Mouse (Mus musculus) thymus, postnatal 36 days (tissue): ENCODE data around the gene Carmil1.
"Not testable (repeated sequence)": the region's sequence is repeated elsewhere in the genome, so short reads cannot be mapped to it uniquely, and the experiment has no call there.

Experiments used
- DNase-seq, 2 experiments: peaks; one replicate each; pipeline ENCODE4 v3.0.0; 2022; ENCODE audit warnings: mixed read lengths in 2 of 2

Carmil1 gene

DNA sequence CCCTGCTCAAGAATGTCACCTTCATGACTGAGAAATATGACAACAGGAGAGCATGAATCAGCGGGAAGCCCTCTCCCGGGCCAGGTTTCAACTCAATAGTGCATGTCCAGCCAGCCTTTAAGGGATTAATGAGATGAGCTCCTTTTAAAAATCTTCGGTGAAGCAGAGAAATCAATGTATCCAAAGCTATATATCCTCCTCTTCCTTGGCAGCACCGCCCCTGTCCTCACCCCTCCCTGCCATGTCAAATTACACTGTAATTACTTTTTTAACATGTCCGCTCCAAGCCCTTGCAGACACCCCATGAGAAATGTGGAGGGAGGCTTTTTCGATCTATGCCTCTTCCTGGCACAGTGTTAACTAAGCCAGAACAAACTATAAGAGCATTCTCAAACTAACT, 129.3 kb downstream of the Carmil1 start:
- DNase-seq = no peak

DNA sequence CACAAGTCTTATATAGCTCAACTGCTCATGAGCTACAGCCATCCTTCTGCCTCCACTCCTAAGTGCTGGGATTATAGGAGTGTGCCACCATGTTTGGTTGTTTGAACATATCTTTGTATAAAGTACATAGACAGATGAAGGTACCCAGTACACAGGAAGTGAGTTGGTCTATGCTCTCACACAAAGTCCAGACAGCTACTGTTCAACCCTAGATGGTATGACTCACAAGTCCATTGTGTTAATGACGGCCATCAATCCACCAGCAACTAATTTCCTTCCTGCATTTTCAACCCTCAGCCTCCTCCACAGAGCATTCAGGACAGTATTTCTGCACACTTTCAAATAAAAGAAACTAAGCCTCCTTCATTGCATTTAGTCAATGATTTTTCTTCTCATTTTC, 132.0 kb downstream of the Carmil1 start:
- no peak for DNase-seq

DNA sequence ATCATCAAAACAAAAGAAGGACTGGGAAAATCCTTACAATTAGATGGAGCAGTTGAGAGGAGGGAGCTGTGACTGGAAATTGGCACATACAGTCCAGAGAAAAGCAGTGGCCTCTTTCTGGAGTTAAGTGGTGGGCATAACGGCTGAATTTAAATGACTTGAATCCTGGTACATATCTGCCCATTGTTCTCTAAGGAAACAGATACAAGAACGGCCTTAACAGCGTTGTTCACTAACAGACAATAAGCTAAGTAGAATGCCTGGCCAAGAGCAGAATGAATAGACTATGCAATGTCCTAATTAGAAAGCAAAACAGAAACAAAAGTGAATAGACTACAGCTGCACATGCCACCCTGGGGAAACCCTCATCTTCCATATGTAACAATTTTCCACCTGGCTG, 133.6 kb downstream of the Carmil1 start:
- DNase-seq = no peak

DNA sequence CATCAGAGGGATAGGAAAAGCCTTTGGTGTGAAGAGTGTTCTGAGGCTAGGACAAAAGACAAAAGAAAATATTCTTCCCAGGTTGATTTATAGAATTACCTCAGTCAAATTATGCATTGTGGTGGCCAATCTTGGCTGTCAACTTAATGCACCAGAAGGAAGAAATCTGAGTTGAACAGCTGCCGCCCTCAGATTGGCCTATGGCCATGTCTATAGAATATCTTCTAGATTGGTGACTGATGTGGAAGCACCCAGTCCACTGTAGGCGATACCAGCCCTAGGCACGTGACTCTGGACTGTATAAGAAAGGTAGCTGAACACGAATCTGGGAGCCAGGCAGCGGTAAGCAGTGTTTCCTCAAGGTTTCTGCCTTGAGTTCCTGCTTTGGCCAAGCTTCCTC, 134.1 kb downstream of the Carmil1 start:
- no peak for DNase-seq

DNA sequence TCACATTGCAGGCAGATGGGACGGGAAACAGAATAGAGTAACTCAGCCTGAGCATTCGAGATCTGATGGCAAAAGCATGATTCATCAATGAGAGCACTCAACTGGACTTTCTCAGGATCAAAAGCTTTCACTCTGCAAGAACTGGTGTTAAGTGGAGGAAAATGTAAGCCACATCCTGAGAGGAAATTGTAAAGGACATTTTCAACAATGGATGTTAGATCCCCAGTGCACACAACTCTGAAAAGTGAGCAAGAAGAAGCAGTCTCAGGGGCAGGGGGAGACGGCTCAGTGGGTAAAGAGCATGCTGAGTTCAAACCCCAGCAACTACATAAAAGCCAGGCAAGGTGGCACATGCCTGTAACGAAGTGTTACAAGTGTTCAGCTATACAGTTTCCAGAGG, 135.7 kb downstream of the Carmil1 start:
- no peak for DNase-seq

DNA sequence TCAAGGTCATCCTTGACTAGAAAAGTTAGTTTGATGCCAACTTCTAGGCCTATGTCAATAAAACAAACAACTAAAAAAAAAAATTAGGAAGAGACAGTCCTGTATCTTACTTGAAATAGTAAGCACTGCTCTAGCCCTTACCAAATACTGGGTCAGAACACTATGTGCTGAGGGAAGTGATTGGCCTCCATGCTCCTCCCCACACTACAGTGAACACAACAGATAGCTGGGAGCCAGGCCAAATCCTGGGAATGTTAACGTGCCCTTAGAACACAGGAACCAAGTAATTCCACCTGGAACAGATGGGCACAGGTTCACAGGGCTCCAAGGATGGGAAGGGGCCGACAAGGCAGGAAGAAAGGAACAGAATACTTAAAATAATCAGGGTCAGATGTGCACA, 136.5 kb downstream of the Carmil1 start:
- no peak for DNase-seq

DNA sequence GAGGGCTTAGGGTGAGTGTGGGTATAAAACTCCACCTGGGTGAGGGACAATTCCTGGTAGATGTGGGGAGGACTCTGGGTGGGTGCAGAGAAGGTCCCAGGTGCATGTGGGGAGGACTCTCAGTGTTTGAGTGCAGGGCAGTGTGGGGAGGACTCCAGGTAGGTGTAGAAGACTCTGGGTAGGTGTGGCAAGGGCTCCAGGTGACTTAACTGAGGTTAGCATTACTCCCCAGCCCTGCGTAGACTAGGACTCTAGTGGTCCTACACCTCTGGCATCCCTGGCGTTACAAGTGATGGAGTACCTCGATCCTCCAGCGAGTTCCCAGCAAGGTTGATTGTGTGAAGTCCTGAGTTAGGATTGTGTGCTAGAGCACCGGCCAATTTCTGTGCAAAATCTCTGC, 143.8 kb downstream of the Carmil1 start:
- no peak for DNase-seq

DNA sequence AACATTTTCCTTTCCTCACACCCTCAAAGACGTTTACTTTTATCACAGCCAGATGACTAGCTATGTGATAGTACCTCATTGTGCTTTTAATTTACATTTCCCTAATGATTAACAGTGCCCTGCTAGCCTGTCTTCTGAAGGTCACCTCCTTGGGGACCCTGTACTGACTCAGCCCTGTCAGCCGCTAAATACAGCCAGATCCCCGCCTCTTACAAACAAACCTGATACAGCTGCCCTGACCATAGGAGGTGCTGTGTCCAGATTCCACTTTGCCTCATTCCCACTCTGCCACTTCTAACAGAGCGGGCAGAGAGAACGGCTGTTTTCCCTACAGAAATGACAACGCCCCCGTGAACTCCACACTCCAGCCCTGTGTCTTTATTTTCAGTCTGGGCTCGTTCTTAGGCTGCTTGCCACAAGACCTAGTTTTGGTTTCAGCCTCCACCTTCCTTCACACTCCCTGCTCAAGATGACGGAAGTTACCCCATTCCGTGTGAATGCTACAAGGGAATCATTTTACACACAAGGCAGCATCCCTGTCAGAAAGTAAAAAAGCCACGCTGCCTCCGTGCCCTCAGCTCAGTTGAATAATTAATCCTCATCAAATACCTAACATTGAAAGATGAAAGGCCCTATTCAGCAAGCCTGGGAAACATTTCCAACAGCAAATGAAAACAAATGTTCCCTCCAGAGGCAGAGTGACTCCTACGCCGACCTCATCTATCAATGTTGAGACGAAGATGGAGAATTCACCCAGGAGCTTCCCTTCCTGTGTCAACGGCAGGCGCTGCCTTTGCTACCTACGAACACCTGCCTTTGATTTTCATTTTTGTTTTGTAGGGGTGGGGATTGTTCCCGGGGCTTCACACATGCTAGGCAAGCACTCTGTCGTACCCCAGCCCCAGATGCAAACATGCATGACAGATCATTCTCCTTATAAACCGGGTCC, 145.0 kb downstream of the Carmil1 start:
- no peak for DNase-seq

DNA sequence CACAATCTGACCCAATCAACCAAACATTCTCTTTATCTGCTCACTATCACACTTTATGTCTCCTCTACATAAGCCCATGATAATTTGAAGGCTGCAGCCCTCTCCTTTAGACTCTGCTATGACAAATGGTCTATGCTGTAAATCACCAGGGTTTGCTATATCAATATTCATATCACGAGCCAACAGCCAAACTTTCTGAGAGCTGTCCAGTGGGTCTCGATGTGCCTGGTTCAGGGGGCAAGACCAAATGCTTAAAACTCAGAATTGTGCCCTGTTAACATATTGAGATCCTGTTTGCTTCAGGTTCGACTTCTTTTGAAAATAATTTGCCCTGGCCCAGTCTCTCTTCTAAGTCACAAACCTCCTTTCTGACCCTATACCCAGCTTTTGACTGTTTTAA, 147.7 kb downstream of the Carmil1 start:
- no peak for DNase-seq

DNA sequence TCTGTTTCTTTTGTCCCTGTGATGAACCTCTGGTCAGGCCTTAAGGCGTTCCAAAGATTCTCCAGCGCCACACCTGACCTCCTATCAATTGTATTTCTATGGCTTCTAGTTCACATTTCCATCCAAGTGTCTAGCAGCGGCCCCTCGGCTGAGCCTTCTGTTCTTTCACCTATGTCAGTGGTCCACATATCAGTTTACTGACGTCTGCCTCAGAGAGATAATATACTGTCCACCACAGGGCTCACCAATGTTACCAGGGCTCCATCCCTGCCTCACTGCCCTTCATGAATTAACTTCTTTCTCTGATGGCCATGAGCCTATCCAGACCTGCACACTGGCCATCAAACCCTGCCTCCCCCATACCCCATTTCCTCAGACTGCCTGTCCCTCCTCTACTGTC, 149.3 kb downstream of the Carmil1 start:
- DNase-seq = no peak

DNA sequence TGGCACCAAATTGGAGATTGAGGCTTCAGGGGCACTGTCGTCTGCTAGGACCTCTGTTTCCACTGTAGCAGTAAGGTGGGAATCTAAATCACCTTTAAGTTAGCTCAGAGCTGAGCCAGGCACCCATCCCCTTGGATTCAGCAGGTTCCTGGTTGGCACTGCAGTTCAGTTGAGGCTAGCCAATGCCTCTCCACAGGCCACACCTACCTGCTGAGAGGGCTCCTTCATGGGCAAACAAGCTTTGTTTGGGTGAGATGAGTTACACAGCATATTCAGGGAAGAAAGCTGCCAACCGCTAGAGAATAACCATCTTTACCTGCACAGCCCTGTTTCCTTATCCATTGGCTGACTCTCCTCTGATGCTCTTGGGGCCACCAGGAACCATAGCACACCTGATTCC, 149.9 kb downstream of the Carmil1 start:
- DNase-seq = no peak

DNA sequence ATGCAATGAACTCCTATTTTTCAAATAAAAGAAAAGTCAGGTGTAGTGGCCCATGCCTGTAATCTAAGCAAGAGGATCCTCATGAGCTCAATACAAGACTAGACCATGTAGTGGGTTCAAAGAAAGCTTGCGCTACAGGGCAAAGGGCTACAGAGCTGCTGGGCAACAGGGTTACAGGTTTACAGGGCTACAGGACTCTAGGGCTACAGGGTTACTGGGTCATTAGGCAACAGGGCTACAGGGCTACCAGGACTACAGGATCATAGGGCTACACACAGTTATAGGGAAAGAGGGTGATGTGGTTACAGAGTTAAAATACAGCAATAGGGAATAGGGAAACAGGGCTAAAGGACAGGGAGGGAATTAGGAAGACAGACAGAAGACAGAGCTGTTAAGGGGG, 151.9 kb downstream of the Carmil1 start:
- DNase-seq = no peak

DNA sequence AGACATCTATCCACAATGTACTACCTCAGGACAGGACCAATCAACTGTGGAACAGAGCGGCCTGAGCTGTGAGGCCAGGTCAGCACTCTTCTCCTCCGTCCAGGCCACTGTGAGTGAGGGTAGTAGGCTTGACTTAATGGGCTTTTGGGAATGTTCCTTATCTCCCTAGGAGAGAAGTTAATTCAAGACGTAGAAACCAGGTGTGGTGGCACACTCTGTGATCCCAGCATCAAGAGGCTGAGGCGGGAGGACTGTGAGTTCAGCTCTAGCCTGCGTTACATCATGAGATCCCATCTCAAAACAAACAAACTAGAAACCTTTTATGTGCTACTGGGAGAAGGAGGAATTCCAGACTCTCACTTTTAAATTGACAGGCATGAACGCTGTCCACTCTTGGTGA, 154.7 kb downstream of the Carmil1 start:
- DNase-seq = no peak

DNA sequence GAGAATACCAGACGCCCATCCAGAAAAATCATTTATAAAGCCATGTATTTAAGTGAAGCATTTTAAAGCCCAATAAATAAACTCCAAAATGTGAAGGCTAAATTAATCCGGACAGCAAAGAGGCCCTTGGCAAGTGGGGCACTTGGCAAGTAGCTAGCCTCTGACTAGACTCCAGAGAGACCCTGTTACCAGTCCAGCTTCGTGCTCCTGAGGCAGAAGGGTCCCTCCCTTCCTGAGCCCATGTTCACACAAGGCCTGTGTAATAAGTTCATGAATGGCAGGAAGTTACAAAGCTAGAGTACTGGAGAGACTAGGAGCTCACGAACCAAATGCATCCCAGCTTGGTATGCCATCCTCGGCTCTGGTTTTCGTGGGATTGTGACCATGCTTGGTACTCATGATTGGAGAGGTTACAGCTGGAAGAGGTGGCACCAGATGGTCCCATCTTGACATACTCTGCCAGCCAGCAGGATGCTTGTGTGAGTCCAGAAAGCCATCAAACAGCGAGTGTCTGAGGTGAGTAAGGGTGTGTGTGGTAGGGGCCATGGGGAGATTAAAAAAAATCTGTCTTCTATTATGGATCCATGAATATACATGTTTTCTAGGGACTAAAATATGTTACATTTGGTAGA, 163.3 kb downstream of the Carmil1 start:
- DNase-seq = no peak

DNA sequence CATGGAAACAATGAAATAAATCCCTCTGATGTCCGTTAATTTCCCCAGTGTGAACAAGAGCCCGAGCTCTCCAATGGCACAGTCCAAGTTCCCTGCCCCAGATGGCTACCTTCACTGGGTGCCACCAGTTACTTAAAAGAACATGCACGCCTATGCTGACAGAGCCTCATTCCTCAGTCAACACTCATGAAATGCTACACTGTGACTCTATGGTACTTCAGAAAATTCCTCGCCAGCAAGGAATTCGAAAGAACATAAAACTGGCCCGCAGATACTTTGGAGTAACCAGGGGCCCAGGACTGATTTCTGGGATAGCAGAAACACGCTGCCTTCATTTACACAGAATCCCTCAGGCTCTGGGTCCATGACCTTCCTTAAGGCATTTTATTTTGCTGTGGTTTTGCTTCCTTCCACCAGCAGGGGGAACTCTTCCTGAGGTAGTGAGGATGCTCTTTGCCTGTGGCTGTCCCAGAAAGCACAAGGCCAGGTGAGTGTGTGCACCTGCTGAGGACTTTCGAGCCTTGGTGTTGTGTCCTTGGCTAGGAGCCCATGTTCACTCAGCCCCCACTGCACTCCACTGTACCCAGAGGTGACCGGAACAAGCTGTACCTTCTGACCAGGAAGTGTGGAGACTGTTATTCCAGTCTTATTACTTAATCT, 167.8 kb downstream of the Carmil1 start:
- DNase-seq = peak; percentile 6 to 13

DNA sequence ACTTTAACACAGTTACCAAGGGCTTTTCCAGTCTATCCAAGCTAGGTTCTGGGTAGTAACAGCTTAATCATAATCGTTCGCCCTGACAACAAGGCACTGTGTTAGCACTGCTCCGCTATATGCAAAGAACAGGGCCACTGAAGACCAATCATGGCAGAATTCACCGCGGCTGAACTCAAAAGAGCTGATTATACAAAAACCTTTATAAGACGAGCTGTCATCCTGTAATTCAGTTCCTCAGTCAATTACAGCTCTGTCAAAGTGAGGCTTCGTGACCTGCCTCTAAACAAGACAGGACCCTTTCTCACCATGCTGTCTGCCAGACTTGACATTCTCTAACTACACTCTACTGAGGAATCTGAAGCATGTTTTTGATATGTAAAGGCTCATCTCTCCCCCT, 170.3 kb downstream of the Carmil1 start:
- DNase-seq = no peak

DNA sequence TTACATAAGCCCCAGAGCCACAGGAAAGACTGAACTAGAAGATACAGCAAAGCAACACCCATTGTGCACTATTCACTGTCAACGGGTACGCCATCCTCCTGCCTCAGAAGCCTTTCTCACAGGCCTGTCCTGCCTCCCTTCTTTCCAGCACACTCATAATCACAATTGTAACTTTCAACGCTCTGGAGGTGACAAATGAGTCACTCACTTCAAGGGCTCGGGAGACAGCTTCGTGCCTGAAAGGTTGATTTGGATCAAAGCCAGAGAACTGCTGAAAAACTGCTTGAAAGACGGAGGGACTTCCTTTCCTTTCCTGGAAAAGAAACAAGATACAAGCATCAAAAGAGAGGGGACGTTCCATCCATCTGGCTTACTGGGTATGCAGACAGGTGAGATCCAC, 172.3 kb downstream of the Carmil1 start:
- no peak for DNase-seq

DNA sequence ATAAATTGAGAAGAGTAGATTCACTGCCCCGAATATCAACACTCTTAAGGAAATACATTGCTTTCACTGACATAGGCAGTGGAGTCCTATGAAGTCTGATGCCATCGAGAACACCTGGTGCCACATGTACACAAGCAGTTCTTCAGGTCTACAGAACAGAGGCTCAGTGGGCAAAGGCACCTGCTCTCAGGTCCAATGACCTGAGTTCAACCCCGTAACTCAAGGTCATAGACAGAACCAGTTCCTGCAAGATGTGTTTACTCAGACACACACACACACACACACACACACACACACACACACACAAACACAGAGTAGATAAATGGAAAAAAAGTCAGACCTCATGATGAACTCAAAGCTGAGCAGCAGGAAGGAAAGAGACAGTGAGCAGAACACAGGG, 173.5 kb downstream of the Carmil1 start:
- DNase-seq = no peak

DNA sequence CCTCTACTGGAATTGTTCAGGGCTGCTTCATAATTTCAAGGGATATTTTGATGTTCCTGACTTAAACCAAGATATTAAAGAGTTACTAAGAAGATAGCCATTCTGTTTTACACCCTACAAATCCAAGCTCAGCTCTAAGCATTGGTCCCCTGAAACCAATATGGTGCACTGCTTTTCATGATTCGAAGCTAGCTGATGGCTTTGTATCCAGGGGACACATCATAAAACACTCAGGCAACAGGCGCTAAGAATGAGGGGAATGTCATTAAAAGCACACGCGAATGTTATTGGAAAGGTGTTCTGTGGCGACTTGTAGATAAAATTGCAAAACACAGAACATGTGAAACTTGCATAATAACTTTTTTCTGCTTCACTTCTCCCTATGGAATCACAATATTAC, 174.8 kb downstream of the Carmil1 start:
- no peak for DNase-seq

DNA sequence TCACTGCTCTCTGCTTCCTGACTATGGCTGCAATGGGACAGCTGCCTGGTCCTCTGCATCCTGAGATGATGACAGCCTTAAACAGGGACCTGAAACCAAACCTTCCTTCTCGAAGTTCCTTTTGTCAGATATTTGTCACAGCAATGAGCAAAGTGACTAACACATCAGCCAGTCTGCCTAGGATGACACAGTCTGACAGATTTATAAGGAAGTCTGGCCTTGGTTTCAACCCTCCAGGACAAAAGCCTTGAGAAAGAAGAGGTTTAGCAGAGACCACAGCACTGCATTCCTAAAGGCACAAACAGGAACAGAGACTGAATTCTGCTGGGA, 175.3 kb downstream of the Carmil1 start:
- DNase-seq = no peak

DNA sequence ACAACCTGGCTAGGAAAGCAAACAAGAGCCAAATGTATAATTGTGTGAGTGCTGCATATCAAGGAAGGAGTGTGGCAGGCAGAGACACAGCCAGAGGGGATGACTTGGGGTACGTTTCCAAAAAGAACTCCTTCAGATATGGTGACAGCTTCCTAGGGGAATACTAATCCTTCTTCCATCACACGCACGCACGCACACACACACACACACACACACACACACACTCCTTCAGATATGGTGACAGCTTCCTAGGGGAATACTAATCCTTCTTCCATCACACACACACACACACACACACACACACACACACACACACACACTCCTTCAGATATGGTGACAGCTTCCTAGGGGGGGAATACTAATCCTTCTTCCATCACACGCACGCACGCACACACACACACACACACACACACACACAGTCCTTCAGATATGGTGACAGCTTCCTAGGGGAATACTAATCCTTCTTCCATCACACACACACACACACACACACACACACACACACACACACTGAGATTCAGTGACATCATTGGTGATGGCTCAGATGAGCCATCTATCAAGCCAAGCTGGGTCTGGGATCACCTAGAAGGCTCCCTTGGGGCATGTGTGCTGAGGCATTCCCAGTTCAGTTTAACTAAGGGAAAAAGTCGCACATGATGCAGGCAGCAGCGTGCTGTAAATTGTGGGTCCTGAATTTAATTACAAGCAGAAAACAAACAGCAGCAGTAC, 175.8 kb downstream of the Carmil1 start:
- not testable (repeated sequence) for DNase-seq

DNA sequence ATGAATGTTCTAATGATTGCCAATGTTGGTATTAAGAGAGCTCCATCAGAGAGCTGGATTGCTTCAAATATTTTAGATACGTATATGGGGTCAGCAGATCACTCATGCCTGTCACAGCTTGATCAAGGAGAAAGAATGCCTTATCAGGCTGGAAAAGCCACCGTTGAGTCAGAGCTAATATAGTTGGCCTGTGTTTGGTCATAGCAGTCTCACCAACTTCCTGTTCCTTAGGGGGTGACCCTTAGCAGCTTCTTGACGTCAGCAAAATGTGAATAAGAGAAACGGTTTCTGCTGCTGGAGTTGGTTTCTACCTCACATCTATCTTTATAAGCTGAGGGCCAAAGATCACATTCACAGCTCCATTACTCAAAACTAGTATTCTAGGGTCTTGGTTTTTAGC, 176.6 kb downstream of the Carmil1 start:
- no peak for DNase-seq

DNA sequence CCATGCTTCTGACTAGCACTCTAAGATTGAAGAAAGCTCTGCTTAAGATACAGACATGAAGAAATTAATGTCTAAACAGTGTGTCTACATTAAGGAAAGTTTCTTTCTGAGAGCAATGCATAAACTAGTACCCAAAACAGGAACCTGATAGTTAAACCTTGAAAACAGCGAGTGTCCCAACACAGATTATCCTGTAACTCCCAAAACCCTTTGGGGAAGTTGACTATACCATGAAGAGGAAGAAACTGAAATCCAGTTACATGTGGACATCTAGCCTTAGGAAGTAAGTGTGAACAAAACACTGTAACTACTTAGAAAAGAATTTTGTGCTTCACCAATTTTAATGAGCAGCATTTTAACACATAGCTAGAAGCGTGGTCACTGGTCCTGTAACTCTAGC, 177.4 kb downstream of the Carmil1 start:
- DNase-seq = no peak
